Mouse (Mus musculus): ENCODE measurements around the gene Dis3l. TPM values are rescaled to one million over a fixed set of nuclear protein-coding genes. Genes with fewer than 3 reads are reported as not detected.
"Not testable (repeated sequence)": the region's sequence is repeated elsewhere in the genome, so short reads cannot be mapped to it uniquely, and the experiment has no call there.

The Dis3l gene
- total and polyA plus RNA-seq, 2 experiments from 2014 or later: 18.1 to 18.5 TPM

DNA sequence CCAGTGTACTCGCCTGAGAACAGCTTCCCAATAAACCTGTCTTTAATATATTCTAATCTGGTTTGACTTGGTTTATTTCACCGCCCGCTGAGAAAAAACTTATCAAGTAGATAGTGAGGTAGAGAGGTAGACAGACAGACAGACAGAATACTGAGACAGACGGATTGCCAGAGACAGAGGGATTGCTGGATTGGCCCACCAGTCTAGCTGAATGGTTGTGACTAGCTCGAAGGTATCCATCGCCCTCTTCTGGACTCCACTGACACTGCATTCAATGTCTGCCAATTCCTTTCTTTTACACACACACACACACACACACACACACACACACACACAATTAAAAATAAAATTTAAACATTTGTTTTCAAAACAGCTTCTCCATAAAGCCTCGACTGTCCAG, 68.5 kb downstream of the Dis3l start:
- H3K9me3 ChIP-seq (ENCODE audit: low read length): no peaks in the 10 kb centered on the region
- H3K27me3 ChIP-seq (ENCODE audit: insufficient read depth, low read length): no peaks in the 10 kb centered on the region
- 43% methylated on average over 7 of the region's 7 CpGs for WGBS
- H3K36me3 ChIP-seq (ENCODE audit: insufficient read depth, low read length): no peaks in the 10 kb centered on the region
- H3K27ac ChIP-seq (ENCODE audit: low read depth, low read length): no peak overlapping the region
- H3K4me2 ChIP-seq (ENCODE audit: low read depth, low read length, poor library complexity, severe bottlenecking): no peak overlapping the region
- no peak for ATAC-seq (ENCODE audit: low FRiP score)
- DNase-seq (ENCODE audit: low spot score): peak; percentile 43
- TF ChIP-seq CTCF (IDR thresholded peaks at IDR 0.05): peak; percentile 68
- no peak overlapping the region for H3K9ac ChIP-seq (replicated peaks; ENCODE audit: low read length, poor library complexity, severe bottlenecking)
- H3K4me1 ChIP-seq (ENCODE audit: insufficient read depth, low read length): no peaks in the 10 kb centered on the region
- no peak overlapping the region for H3K4me3 ChIP-seq (ENCODE audit: low read depth, low read length)

DNA sequence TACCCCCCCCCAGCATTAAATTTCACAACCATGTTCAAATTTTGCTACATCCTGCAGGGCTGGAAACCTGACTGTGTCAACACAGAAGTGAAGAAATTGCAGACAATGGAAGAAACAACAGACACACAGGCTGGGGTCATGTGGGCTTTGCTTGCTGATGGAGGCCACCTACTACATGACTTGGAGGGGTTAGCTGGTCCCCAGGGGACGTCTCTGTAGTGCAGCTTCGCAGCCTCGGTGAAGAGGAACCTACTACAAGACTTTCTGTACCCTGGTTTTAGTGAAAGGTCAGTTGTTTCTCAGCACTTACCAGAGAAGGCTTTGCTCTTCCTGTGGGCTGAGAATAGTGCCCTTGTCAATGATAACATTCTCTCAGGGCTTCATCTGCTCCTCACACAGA, 69.8 kb downstream of the Dis3l start:
- H3K4me1 ChIP-seq (ENCODE audit: insufficient read depth, low read length): no peaks in the 10 kb centered on the region

DNA sequence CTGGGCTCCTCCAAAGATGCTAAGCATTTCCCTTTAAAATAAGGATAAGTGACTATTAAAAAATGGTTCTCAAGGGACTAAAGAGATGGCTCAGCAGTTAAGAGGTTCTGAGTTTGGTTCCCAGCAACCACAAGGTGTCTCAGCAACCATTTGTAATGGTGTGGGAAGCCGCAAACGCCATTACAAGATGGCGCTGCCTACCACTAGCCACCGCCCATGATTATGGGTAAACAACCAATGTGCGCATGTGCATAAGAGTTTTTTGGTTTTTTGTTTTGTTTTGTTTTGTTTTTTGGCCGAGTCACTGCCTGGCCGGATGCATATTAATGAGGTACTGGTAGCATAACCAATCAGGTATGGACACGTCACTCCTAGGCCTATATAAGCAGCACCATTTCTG, 72.3 kb downstream of the Dis3l start:
- WGBS: 95% methylated on average over 8 of the region's 8 CpGs
- H3K4me1 ChIP-seq (ENCODE audit: insufficient read depth, low read length): not testable (repeated sequence)

More for the DNA sequence above, 69.8 kb downstream of the Dis3l start:
- H3K9ac ChIP-seq (replicated peaks; ENCODE audit: low read length, poor library complexity, severe bottlenecking): no peak overlapping the region
- H3K27ac ChIP-seq (ENCODE audit: low read depth, low read length): no peak overlapping the region
- no peak overlapping the region for H3K4me3 ChIP-seq (ENCODE audit: low read depth, low read length)
- H3K36me3 ChIP-seq (ENCODE audit: insufficient read depth, low read length): no peaks in the 10 kb centered on the region
- H3K4me2 ChIP-seq (ENCODE audit: low read depth, low read length, poor library complexity, severe bottlenecking): no peak overlapping the region
- TF ChIP-seq CTCF (IDR thresholded peaks at IDR 0.05): no peak
- 66% methylated on average over 3 of the region's 3 CpGs for WGBS
- no peaks in the 10 kb centered on the region for H3K9me3 ChIP-seq (ENCODE audit: low read length)
- no peaks in the 10 kb centered on the region for H3K27me3 ChIP-seq (ENCODE audit: insufficient read depth, low read length)
- DNase-seq (ENCODE audit: low spot score) (no peak), ATAC-seq (ENCODE audit: low FRiP score) (no peak)

DNA sequence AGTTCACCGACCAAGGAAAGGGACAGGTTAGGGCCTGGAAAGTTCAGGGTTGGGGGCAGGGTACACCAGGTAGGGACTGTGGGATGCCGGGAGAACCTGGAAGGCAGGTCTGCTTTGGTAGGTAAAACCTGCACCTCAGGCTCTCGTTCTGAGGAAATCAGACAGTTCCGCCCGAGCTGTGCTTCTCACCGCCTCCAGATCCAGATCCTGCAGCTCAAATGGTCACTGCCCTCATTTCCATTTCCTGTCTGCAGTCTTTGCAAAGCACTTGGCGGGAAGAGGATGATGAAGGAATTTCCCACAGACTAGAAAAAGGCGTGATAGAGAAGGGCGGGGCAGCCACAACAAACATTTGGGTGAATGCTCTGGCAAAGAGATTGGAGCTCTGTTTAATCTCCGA, 72.9 kb downstream of the Dis3l start:
- H3K9ac ChIP-seq (replicated peaks; ENCODE audit: low read length, poor library complexity, severe bottlenecking): no peak overlapping the region
- H3K27ac ChIP-seq (ENCODE audit: low read depth, low read length): no peak overlapping the region
- DNase-seq (ENCODE audit: low spot score) (no peak), ATAC-seq (ENCODE audit: low FRiP score) (no peak)
- H3K4me2 ChIP-seq (ENCODE audit: low read depth, low read length, poor library complexity, severe bottlenecking): no peak overlapping the region
- 84% methylated on average over 10 of the region's 10 CpGs for WGBS
- no peaks in the 10 kb centered on the region for H3K36me3 ChIP-seq (ENCODE audit: insufficient read depth, low read length)
- no peak overlapping the region for H3K4me3 ChIP-seq (ENCODE audit: low read depth, low read length)
- no peak for TF ChIP-seq CTCF (IDR thresholded peaks at IDR 0.05)
- no peaks in the 10 kb centered on the region for H3K9me3 ChIP-seq (ENCODE audit: low read length)
- no peaks in the 10 kb centered on the region for H3K4me1 ChIP-seq (ENCODE audit: insufficient read depth, low read length)
- no peaks in the 10 kb centered on the region for H3K27me3 ChIP-seq (ENCODE audit: insufficient read depth, low read length)

More for the DNA sequence above, 72.3 kb downstream of the Dis3l start:
- not testable (repeated sequence) for ATAC-seq (ENCODE audit: low FRiP score); H3K27ac ChIP-seq (ENCODE audit: low read depth, low read length); H3K27me3 ChIP-seq (ENCODE audit: insufficient read depth, low read length); DNase-seq (ENCODE audit: low spot score); H3K36me3 ChIP-seq (ENCODE audit: insufficient read depth, low read length); H3K9me3 ChIP-seq (ENCODE audit: low read length); H3K4me3 ChIP-seq (ENCODE audit: low read depth, low read length); H3K9ac ChIP-seq (replicated peaks; ENCODE audit: low read length, poor library complexity, severe bottlenecking); H3K4me2 ChIP-seq (ENCODE audit: low read depth, low read length, poor library complexity, severe bottlenecking)

GRCm38 (mm10) chr9:64267231-64267630, 73.9 kb downstream of the Dis3l start:
- no peak overlapping the region for H3K4me2 ChIP-seq (ENCODE audit: low read depth, low read length, poor library complexity, severe bottlenecking)
- WGBS: 92% methylated on average over 1 of the region's 1 CpGs

DNA sequence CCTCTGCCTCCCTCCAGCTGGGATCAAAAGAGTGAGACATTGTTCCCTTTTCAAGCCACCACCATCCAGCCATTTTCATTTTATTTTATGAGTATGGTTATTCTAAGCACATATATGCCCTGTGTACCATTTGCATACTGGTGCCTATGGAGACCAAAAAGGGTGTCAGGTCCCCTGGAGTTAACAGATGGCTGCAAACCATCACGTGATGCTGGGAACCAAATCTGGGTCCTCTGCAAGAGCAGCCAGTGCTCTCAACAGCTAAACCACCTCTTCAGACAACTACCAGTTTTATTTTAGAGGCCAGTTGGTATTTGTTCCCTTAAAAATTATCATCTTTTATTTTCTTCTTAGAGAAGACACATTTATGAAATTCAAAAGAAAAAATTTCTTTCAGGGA, 76.3 kb downstream of the Dis3l start:
- ATAC-seq (ENCODE audit: low FRiP score): no peak
- H3K9ac ChIP-seq (replicated peaks; ENCODE audit: low read length, poor library complexity, severe bottlenecking): no peak overlapping the region
- H3K4me1 ChIP-seq (ENCODE audit: insufficient read depth, low read length): no peaks in the 10 kb centered on the region
- no peak for TF ChIP-seq CTCF (IDR thresholded peaks at IDR 0.05)
- no peak overlapping the region for H3K4me2 ChIP-seq (ENCODE audit: low read depth, low read length, poor library complexity, severe bottlenecking)
- H3K9me3 ChIP-seq (ENCODE audit: low read length): no peaks in the 10 kb centered on the region
- no peaks in the 10 kb centered on the region for H3K36me3 ChIP-seq (ENCODE audit: insufficient read depth, low read length)
- no peaks in the 10 kb centered on the region for H3K27me3 ChIP-seq (ENCODE audit: insufficient read depth, low read length)
- no peak overlapping the region for H3K4me3 ChIP-seq (ENCODE audit: low read depth, low read length)
- no peak for DNase-seq (ENCODE audit: low spot score)
- H3K27ac ChIP-seq (ENCODE audit: low read depth, low read length): no peak overlapping the region
- WGBS: 61% methylated on average over 1 of the region's 1 CpGs

More at GRCm38 (mm10) chr9:64267231-64267630, 73.9 kb downstream of the Dis3l start:
- DNase-seq (ENCODE audit: low spot score) (no peak), ATAC-seq (ENCODE audit: low FRiP score) (no peak)
- Histone ChIP-seq H3K4me1 (ENCODE audit: insufficient read depth, low read length) (no peaks in the 10 kb centered on the region), H3K27ac (ENCODE audit: low read depth, low read length) (no peak overlapping the region), H3K9ac (replicated peaks; ENCODE audit: low read length, poor library complexity, severe bottlenecking) (no peak overlapping the region), H3K36me3 (ENCODE audit: insufficient read depth, low read length) (no peaks in the 10 kb centered on the region), H3K4me3 (ENCODE audit: low read depth, low read length) (no peak overlapping the region), H3K9me3 (ENCODE audit: low read length) (no peaks in the 10 kb centered on the region), H3K27me3 (ENCODE audit: insufficient read depth, low read length) (no peaks in the 10 kb centered on the region)
- no peak for TF ChIP-seq CTCF (IDR thresholded peaks at IDR 0.05)
